Comparison of ENCODE assay signal across 18 mouse cellular contexts in the genomic region with DNA sequence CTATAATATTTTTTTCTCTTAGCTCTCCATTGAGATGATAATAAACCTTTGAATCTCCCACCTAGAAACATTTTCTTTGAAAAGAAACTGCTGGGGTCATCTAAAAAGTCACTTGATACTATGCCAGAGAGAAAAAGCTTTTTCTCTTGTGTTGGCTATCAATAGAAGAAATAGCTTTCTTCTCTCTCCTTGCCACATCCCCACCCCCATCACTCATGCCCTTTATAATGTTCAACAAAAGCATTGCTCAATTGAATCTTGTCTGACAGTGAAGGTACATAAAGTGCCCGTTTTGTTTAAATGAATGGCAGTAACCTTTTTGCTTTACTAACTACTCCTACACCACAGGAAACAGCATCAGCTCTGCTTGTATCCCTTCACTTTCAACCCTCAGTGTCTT.
"Had no signal": no experiment of that assay in that cellular context is flagged by ENCODE, and none has a peak within 500 bp of the region (broad histone marks: within the 10 kb centered on the region; RNA-seq: fewer than 3 reads in every experiment).

No protein-coding gene starts in this region.

- ATAC-seq: liver, postnatal 0 days; lung, postnatal 0 days; midbrain, embryonic 16.5 days had no signal

- H3K9me3 ChIP-seq: liver, embryonic 13.5 days; liver, embryonic 15.5 days; lung, embryonic 15.5 days; megakaryocyte, embryonic 14.5 days; neural tube, embryonic 12.5 days; stomach, embryonic 15.5 days had no signal

- H3K36me3 ChIP-seq: liver, embryonic 13.5 days; liver, embryonic 15.5 days; lung, embryonic 15.5 days; neural tube, embryonic 12.5 days; stomach, embryonic 15.5 days had no signal

- H3K27ac ChIP-seq: liver, embryonic 13.5 days; liver, embryonic 15.5 days; lung, embryonic 15.5 days; macrophage; neural tube, embryonic 12.5 days; stomach, embryonic 15.5 days; stomach, postnatal 0 days had no signal

- H3K4me1 ChIP-seq: liver, embryonic 13.5 days; liver, embryonic 15.5 days; lung, embryonic 15.5 days; megakaryocyte, embryonic 14.5 days; neural tube, embryonic 12.5 days; stomach, embryonic 15.5 days had no signal

- H3K9ac ChIP-seq: liver, embryonic 13.5 days; liver, embryonic 15.5 days; liver, postnatal 0 days; lung, embryonic 15.5 days; neural tube, embryonic 12.5 days; stomach, embryonic 15.5 days had no signal

- H3K4me3 ChIP-seq: liver, embryonic 13.5 days; liver, embryonic 15.5 days; lung, embryonic 15.5 days; megakaryocyte, embryonic 14.5 days; neural tube, embryonic 12.5 days; stomach, embryonic 15.5 days had no signal

- H3K27me3 ChIP-seq: liver, embryonic 13.5 days; liver, embryonic 15.5 days; lung, embryonic 15.5 days; megakaryocyte, embryonic 14.5 days; neural tube, embryonic 12.5 days; stomach, embryonic 15.5 days had no signal

- H3K4me2 ChIP-seq: liver, embryonic 13.5 days; liver, embryonic 15.5 days; lung, embryonic 15.5 days; neural tube, embryonic 12.5 days; stomach, embryonic 15.5 days had no signal

- DNase-seq: liver, embryonic 13.5 days; liver, postnatal 0 days; lung, adult 2 months; lung, postnatal 14 days; lung, postnatal 36 days; right cerebral cortex, postnatal 14 days; thymus, adult 2 months; thymus, postnatal 14 days; thymus, postnatal 36 days had no signal
